16 mouse cellular contexts compared by ENCODE assay signal in genomic region chr14:111878033-111878432, GRCm38 (mm10).
"Had no signal": no experiment of that assay in that cellular context is flagged by ENCODE, and none has a peak within 500 bp of the region (broad histone marks: within the 10 kb centered on the region; RNA-seq: fewer than 3 reads in every experiment).

No protein-coding gene starts in this region.

- H3K9me3 ChIP-seq: limb, embryonic 12.5 days; liver, embryonic 13.5 days; lung, embryonic 15.5 days; megakaryocyte, embryonic 14.5 days had no signal

- DNase-seq: kidney, postnatal 36 days; layer of hippocampus, adult 9-11 months; layer of hippocampus, postnatal 36 days; liver; liver, embryonic 13.5 days; liver, postnatal 0 days; lung, postnatal 14 days; right cerebral cortex, postnatal 14 days; thymus, postnatal 4 days had no signal

- H3K27ac ChIP-seq: kidney, postnatal 0 days; limb, embryonic 12.5 days; liver, embryonic 13.5 days; lung, embryonic 15.5 days; macrophage had no signal

- H3K4me1 ChIP-seq: limb, embryonic 12.5 days; liver, embryonic 13.5 days; lung, embryonic 15.5 days; megakaryocyte, embryonic 14.5 days had no signal

- H3K27me3 ChIP-seq: limb, embryonic 12.5 days; liver, embryonic 13.5 days; lung, embryonic 15.5 days; megakaryocyte, embryonic 14.5 days had no signal

- H3K4me3 ChIP-seq: limb, embryonic 12.5 days; liver, embryonic 13.5 days; lung, embryonic 15.5 days; megakaryocyte, embryonic 14.5 days had no signal

- ATAC-seq: liver, postnatal 0 days; midbrain, embryonic 16.5 days had no signal

- H3K36me3 ChIP-seq: limb, embryonic 12.5 days; liver, embryonic 13.5 days; lung, embryonic 15.5 days had no signal

- H3K9ac ChIP-seq: limb, embryonic 12.5 days; liver, embryonic 13.5 days; liver, postnatal 0 days; lung, embryonic 15.5 days had no signal

- H3K4me2 ChIP-seq: limb, embryonic 12.5 days; liver, embryonic 13.5 days; lung, embryonic 15.5 days; midbrain, embryonic 11.5 days had no signal
